Mouse (Mus musculus): Measurements from ENCODE around the gene Myl9.

- TF ChIP-seq POLR2A (IDR thresholded peaks at IDR 0.05; ENCODE audit: borderline replicate concordance, insufficient read depth, low read length) (no peak), CTCF (IDR thresholded peaks at IDR 0.05; ENCODE audit: borderline replicate concordance, insufficient read depth, low read depth, low read length) (peak; percentile 40; the same call in 1 of the 2 replicates)
These were observed 14.2 kb upstream of the Myl9 start for GRCm38 (mm10) chr2:156760843-156761505.
